Mouse (Mus musculus) midbrain, embryonic 12.5 days (tissue): ENCODE measurements at regions not wholly inside any gene's neighbourhood (a gene's known extent, or its start where the extent isn't known, plus 50 kb on each side); places are given as distances from the start of the nearest gene placed in this dataset.

Source experiments
- ATAC-seq: fragments of 200-750 bp; cut with Nextera tagmentation; 2 replicates; pipeline ENCODE4 v1.8.0; 2017; ENCODE audit warnings: low read depth, moderate TSS enrichment, moderate library complexity; ENCODE audit not compliant: low FRiP score
- H3K27ac ChIP-seq: fragments of 300-500 bp; sonication (generic); replicated peaks from 2 replicates; pipeline ENCODE4 v1.5.1; 2016; ENCODE audit warnings: mild to moderate bottlenecking
- H3K27me3 ChIP-seq: fragments of 300-500 bp; sonication (generic); 2 replicates; pipeline ENCODE4 v1.6.1; 2016; ENCODE audit warnings: mild to moderate bottlenecking
- H3K36me3 ChIP-seq: fragments of 300-500 bp; sonication (generic); 2 replicates; pipeline ENCODE4 v1.6.1; 2016
- H3K4me1 ChIP-seq: fragments of 300-500 bp; sonication (generic); 2 replicates; pipeline ENCODE4 v1.6.1; 2016
- H3K4me2 ChIP-seq: fragments of 300-500 bp; sonication (generic); replicated peaks from 2 replicates; pipeline ENCODE4 v1.6.1; 2016; ENCODE audit warnings: mild to moderate bottlenecking, moderate library complexity
- H3K4me3 ChIP-seq: fragments of 300-500 bp; sonication (generic); 2 replicates; pipeline ENCODE4 v1.5.1; 2016; ENCODE audit warnings: mild to moderate bottlenecking
- H3K9ac ChIP-seq: fragments of 300-500 bp; sonication (generic); replicated peaks from 2 replicates; pipeline ENCODE4 v1.6.1; 2016; ENCODE audit warnings: mild to moderate bottlenecking, moderate library complexity
- H3K9me3 ChIP-seq: fragments of 300-500 bp; sonication (generic); 2 replicates; pipeline ENCODE4 v1.6.1; 2016; ENCODE audit warnings: mild to moderate bottlenecking
- WGBS: fragments of 180-500 bp; shearing (Covaris S2); methylation state at CpG from one replicate; pipeline ENCODE4 v1.1.7; 2016; 5-methylcytosine and 5-hydroxymethylcytosine counted together

DNA sequence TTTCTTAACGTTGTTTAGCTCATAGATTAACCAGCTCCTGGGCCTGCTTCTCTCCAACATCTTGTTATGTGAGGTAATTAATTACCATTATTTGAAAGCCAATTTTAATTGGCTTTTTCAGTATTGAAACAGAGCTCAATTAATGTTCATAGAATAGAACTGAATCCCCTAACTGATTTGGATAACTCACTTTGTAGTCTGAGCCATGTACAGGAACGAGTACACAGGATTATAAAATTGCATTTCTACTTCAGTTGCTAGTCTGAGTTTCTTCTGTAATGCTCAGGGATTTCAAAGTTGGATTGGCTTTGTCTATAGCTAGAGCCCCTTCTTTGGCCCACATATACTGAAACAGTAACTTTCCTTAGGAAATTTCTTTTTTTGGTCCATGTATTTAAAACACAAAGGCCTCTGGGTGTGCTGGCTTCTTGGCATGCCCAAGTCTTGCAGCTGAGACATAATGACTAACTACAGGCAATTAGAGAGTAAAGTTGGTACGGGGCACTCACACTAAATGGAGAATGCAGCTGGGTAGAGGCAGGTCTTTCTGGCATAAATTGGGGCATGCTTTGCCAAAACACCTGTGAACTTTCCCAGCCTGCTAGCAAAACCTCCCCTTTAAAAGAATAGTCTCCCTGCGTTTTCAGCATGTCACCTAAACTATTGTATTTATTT is 143.1 kb downstream of the Edem1 start:
- no peaks in the 10 kb centered on the region for H3K4me1 ChIP-seq
- no peak overlapping the region for H3K4me3 ChIP-seq
- no peaks in the 10 kb centered on the region for H3K27me3 ChIP-seq
- peak; percentile 6; the same call in 1 of the 2 replicates for ATAC-seq
- H3K27ac ChIP-seq = no peak overlapping the region
- 74% methylated on average over 4 of the region's 4 CpGs for WGBS
- H3K36me3 ChIP-seq = no peaks in the 10 kb centered on the region
- no peaks in the 10 kb centered on the region for H3K9me3 ChIP-seq
- no peak overlapping the region for H3K9ac ChIP-seq
- no peak overlapping the region for H3K4me2 ChIP-seq

DNA sequence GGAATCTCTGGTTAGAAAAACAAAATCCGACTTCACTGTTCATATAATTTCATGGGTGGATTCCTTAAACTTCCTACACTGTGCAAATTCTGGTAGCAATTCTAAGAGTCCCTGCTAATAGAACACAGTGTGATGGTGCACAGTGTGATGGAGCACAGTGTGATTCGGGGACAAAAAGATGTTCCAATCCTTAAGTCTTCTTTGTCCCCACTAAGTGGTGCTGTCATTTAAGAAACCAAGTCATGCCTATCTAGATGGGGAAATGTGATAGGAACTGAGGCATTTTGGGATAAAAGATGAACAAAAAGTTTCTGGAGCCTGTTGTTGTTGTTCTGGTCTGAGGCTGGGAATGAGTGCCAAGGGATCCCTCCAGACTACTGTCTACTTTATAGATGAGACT is 145.3 kb downstream of the Edem1 start:
- no peaks in the 10 kb centered on the region for H3K9me3 ChIP-seq

DNA sequence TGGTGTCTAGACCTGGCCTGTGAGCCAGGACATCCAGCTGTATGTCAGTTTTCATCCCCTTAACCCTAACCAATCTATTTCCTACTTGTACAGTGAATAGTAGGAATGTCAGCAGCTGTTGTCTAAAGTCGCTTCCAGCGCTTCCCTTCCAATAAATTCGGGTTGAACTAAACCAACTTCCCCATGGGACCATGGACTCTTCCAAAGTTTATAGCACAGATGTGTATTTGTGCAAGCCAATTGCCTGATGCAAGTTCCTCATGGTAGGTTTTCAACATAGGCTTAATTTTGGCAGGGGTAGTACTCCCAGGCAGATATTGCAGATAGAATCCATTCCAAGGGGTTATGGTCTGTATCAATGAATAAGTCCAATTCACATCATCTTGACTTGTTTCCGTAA is 161.1 kb downstream of the Edem1 start:
- ATAC-seq = no peak
- Histone ChIP-seq H3K9ac (no peak overlapping the region), H3K4me3 (no peak overlapping the region), H3K27me3 (no peaks in the 10 kb centered on the region), H3K36me3 (no peaks in the 10 kb centered on the region), H3K27ac (no peak overlapping the region), H3K4me1 (no peaks in the 10 kb centered on the region), H3K9me3 (no peaks in the 10 kb centered on the region), H3K4me2 (no peak overlapping the region)
- 96% methylated on average over 4 of the region's 4 CpGs for WGBS

More for the DNA sequence above, 145.3 kb downstream of the Edem1 start:
- no peak overlapping the region for H3K9ac ChIP-seq
- no peaks in the 10 kb centered on the region for H3K27me3 ChIP-seq
- WGBS = 82% methylated on average over 2 of the region's 2 CpGs
- no peaks in the 10 kb centered on the region for H3K4me1 ChIP-seq
- no peak for ATAC-seq
- no peaks in the 10 kb centered on the region for H3K36me3 ChIP-seq
- H3K27ac ChIP-seq = no peak overlapping the region
- no peak overlapping the region for H3K4me2 ChIP-seq
- no peak overlapping the region for H3K4me3 ChIP-seq

DNA sequence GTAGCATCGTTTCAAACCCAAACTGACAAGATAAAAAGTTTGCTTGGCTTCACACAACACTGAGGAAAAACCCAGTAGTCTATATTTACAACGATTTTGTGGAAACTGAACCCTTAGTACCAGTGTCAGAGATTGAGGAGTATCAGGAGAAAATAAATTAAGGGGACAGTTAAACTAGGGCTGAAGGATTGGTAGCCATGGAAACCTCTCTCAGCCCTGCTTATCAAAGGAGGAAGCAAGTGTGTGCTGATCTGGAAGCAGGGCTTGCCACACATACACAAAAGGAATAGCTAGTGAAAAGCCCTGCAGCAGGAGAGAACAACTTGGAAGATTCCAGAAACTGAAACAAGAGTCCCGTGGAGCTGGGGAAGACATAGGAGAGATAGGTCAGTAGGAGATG is 165.3 kb downstream of the Edem1 start:
- Histone ChIP-seq H3K4me1 (no peaks in the 10 kb centered on the region), H3K4me2 (no peak overlapping the region), H3K9me3 (no peaks in the 10 kb centered on the region), H3K9ac (no peak overlapping the region), H3K27me3 (no peaks in the 10 kb centered on the region), H3K36me3 (no peaks in the 10 kb centered on the region), H3K4me3 (no peak overlapping the region), H3K27ac (no peak overlapping the region)
- 44% methylated on average over 3 of the region's 3 CpGs for WGBS
- ATAC-seq = no peak

DNA sequence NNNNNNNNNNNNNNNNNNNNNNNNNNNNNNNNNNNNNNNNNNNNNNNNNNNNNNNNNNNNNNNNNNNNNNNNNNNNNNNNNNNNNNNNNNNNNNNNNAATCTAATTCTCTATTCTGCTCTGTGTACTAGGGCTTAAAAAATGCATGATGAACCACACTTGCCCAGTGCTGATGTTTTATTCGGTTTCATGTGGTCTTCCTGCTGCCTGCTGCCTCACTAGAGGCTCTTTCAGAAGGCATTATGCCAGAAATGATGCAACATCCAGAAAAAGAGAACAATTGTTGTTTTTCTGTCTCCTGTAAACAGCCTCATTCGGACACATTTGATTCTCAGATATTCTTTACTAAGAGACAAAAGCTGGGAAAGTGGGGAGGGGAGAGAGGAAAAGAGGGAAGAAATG is 176.0 kb downstream of the Edem1 start:
- 68% methylated on average over 2 of the region's 2 CpGs for WGBS
- ATAC-seq = no peak
- no peak overlapping the region for H3K4me3 ChIP-seq
- no peak overlapping the region for H3K4me2 ChIP-seq
- H3K9ac ChIP-seq = no peak overlapping the region
- no peaks in the 10 kb centered on the region for H3K27me3 ChIP-seq
- no peaks in the 10 kb centered on the region for H3K9me3 ChIP-seq
- H3K27ac ChIP-seq = no peak overlapping the region
- no peaks in the 10 kb centered on the region; the same call in 1 of the 2 replicates for H3K4me1 ChIP-seq
- H3K36me3 ChIP-seq = no peaks in the 10 kb centered on the region

DNA sequence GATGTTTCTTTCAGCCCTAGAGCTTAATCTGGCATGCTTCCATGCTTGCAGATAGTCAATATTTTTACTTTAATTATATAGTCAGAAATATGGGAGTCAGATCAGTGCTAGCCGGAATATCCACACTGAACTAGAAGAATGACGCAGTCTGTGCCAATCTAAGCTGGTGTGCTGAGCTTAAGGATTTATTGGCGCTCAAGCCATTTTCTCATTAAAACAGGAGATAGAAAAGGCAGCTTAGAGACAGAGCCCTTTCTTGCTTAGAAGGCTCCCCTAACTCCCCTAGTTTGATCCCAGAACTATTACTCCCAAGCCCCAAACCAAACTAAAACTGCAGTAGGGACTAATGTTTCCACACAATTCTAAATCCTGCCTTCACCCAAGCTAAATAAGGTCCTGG is 180.9 kb downstream of the Edem1 start:
- H3K9me3 ChIP-seq = no peaks in the 10 kb centered on the region
- ATAC-seq = peak; percentile 50; the same call in 1 of the 2 replicates
- no peaks in the 10 kb centered on the region for H3K36me3 ChIP-seq
- H3K4me2 ChIP-seq = no peak overlapping the region
- peaks cover 6% of the 10 kb centered on the region; the same call in 1 of the 2 replicates for H3K4me1 ChIP-seq
- no peak overlapping the region for H3K4me3 ChIP-seq
- H3K9ac ChIP-seq = no peak overlapping the region
- H3K27ac ChIP-seq = no peak overlapping the region
- no peaks in the 10 kb centered on the region for H3K27me3 ChIP-seq
- 85% methylated on average over 3 of the region's 3 CpGs for WGBS

DNA sequence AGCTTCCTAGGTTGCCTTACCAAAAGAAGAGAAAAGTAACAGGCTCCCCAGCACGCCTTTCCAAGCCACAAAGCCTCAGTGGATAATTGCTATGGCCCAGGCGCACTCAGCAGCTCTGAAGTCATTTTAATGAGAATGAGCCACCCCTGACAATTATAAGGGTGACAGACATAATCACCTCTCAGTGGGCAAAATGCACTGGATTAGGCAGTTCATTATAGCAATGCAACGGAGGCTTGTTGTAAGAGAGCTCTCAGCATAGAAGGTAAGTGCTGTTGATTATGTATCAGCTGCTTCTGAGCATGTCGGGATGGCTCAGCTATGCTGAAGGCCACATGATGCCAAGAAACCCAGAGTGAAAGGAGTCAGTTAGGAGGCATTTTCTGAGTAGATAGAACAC is 181.4 kb downstream of the Edem1 start:
- H3K36me3 ChIP-seq = no peaks in the 10 kb centered on the region
- H3K4me3 ChIP-seq = no peak overlapping the region
- H3K4me1 ChIP-seq = peaks cover 6% of the 10 kb centered on the region; the same call in 1 of the 2 replicates
- H3K27me3 ChIP-seq = no peaks in the 10 kb centered on the region
- no peak overlapping the region for H3K9ac ChIP-seq
- peak; percentile 87 for ATAC-seq
- H3K4me2 ChIP-seq = no peak overlapping the region
- no peak overlapping the region for H3K27ac ChIP-seq
- 40% methylated on average over 4 of the region's 4 CpGs for WGBS
- no peaks in the 10 kb centered on the region for H3K9me3 ChIP-seq

DNA sequence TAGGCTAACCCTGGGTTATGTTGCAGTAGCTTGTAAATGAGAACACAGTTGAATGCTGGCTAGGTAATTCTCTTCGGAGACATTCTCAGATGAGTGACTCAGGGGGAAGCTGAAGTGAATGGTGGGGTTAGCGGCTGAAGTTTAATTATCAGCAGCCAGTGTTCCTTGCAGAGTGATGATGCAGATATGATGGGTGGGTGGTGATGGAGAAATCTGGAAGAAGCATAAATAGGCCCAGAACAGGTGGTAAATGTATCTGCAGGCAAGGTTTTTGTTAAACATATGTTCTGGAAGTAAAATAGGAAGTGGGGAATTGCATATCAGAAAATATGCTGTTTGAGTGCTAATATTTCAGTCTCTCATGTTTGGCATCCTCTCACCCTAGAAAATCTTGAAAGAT is 191.3 kb downstream of the Edem1 start:
- 91% methylated on average over 2 of the region's 2 CpGs for WGBS
- no peak overlapping the region for H3K27ac ChIP-seq
- no peaks in the 10 kb centered on the region for H3K4me1 ChIP-seq
- H3K9ac ChIP-seq = no peak overlapping the region
- no peaks in the 10 kb centered on the region for H3K27me3 ChIP-seq
- H3K9me3 ChIP-seq = no peaks in the 10 kb centered on the region
- ATAC-seq = no peak
- H3K4me3 ChIP-seq = no peak overlapping the region
- H3K4me2 ChIP-seq = no peak overlapping the region
- no peaks in the 10 kb centered on the region for H3K36me3 ChIP-seq
